Mouse (Mus musculus): Measurements from ENCODE around the gene Cox7a1.
"Not testable (repeated sequence)": the region's sequence is repeated elsewhere in the genome, so short reads cannot be mapped to it uniquely, and the experiment has no call there.

DNA sequence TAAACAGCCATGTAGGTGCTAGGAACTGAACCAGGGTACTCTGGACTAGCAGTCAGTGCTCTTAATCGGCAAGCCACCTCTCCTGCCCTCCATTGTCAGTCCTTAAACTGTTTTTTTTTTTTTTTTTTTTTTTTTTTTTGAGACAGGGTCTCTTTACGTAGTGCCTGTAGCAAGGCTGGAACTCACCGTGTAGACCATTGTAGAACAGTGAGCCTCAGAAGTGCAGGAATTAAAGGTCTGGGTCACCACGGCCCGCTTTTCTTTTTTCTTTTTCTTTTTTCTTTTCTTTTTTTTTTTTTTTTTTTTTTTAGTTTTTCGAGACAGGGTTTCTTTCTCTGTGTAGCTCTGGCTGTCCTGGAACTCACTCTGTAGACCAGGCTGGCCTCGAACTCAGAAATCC lies 755 bp upstream of the Cox7a1 start:
- TF ChIP-seq CTCF (IDR thresholded peaks at IDR 0.05; ENCODE audit: borderline replicate concordance, insufficient read depth, low read depth, low read length); POLR2A (IDR thresholded peaks at IDR 0.05; ENCODE audit: borderline replicate concordance, insufficient read depth, low read length): not testable (repeated sequence)

Data from cerebellum, adult 2 months (tissue).